ENCODE assay signal across 30 mouse cellular contexts in genomic region chr5:107510503-107510902, GRCm38 (mm10). TPM values are rescaled to one million over a fixed set of nuclear protein-coding genes. Genes with fewer than 3 reads are reported as not detected.
DNase-seq lines count a peak whose midpoint lies in the region; ATAC-seq and TF ChIP-seq lines count a peak whose summit lies in the region.
"Had no signal": no experiment of that assay in that cellular context is flagged by ENCODE, and none has a peak within 500 bp of the region (broad histone marks: within the 10 kb centered on the region; RNA-seq: fewer than 3 reads in every experiment).

No protein-coding gene starts in this region.

- DNase-seq in gastrocnemius, adult 18-20 months (ENCODE audit: low spot score), result peak; percentile 54
- DNase-seq in gastrocnemius, postnatal 10 days, result no peak
- peak; percentile 14 to 43 for DNase-seq in gastrocnemius, adult 8-10 months (ENCODE audit: low spot score in 2 of 2)
- DNase-seq in gastrocnemius, postnatal 25 days, result peak; percentile 36
- DNase-seq in heart, adult 8-10 months (ENCODE audit: low spot score), result no peak
- DNase-seq: adrenal gland, adult 2 months; adrenal gland, postnatal 14 days; B cell, adult 2 months; cerebellum, adult 11-12 months; cerebellum, adult 8-10 months; cerebellum, postnatal 14 days; heart, adult 2 months; kidney, adult 18-20 months had no signal

- H3K4me2 ChIP-seq in myocyte (ENCODE audit: low read depth), result no peak overlapping the region
- H3K4me2 ChIP-seq: embryonic facial prominence, embryonic 12.5 days; forebrain, embryonic 12.5 days; forebrain, embryonic 15.5 days; heart, embryonic 11.5 days; hindbrain, embryonic 12.5 days; hindbrain, embryonic 15.5 days; intestine, embryonic 15.5 days had no signal

- no peak overlapping the region for H3ac ChIP-seq in myocyte (ENCODE audit: control insufficient read depth, insufficient read length)

- no peaks in the 10 kb centered on the region for H3K36me3 ChIP-seq in myocyte (ENCODE audit: control insufficient read depth, insufficient read depth)
- H3K36me3 ChIP-seq: intestine, embryonic 15.5 days had no signal

- H3K4me3 ChIP-seq in myocyte, result no peak overlapping the region
- H3K4me3 ChIP-seq: embryonic facial prominence, embryonic 12.5 days; erythroblast, embryonic 14.5 days; forebrain, embryonic 12.5 days; forebrain, embryonic 15.5 days; heart, adult 2 months; hindbrain, embryonic 12.5 days; hindbrain, embryonic 15.5 days; intestine, embryonic 15.5 days had no signal

- TF ChIP-seq POLR2A in myocyte (IDR thresholded peaks at IDR 0.05; ENCODE audit: insufficient read length, low read depth), result no peak

- no peak for ATAC-seq in cerebellum, adult (ENCODE audit: insufficient number of reproducible peaks, low FRiP score, low TSS enrichment)
- ATAC-seq: forebrain, embryonic 15.5 days; intestine, embryonic 15.5 days; Patski had no signal

- no peaks in the 10 kb centered on the region for H3K79me2 ChIP-seq in myocyte (ENCODE audit: control insufficient read depth, insufficient read depth)

- H3K27me3 ChIP-seq in myocyte (ENCODE audit: control insufficient read depth, insufficient read depth, insufficient read length), result no peaks in the 10 kb centered on the region
- H3K27me3 ChIP-seq: CH12.LX; embryonic facial prominence, embryonic 12.5 days; forebrain, embryonic 12.5 days; forebrain, embryonic 15.5 days; hindbrain, embryonic 12.5 days; hindbrain, embryonic 15.5 days; intestine, embryonic 15.5 days; Patski had no signal

TF ChIP-seq in myocyte, 11 proteins besides CTCF, POLR2A, EP300 and RAD21:
- TF ChIP-seq CEBPB (IDR thresholded peaks at IDR 0.05; ENCODE audit: insufficient read depth, poor library complexity, severe bottlenecking) (no peak), POLR2AphosphoS2 (IDR thresholded peaks at IDR 0.05; ENCODE audit: insufficient read length, low read depth) (no peak), USF1 (IDR thresholded peaks at IDR 0.05; ENCODE audit: low read depth) (no peak), MAX (IDR thresholded peaks at IDR 0.05; ENCODE audit: low read depth) (no peak), MYOD1 (IDR thresholded peaks at IDR 0.05; ENCODE audit: control insufficient read depth in 1 of 3, insufficient read length in 2 of 3, low read depth in 2 of 3) (peak; percentile 91 to 98 (median 95)), REST (IDR thresholded peaks at IDR 0.05; ENCODE audit: insufficient read depth, insufficient read length) (no peak), MYOG (IDR thresholded peaks at IDR 0.05; ENCODE audit: control insufficient read depth in 1 of 3, insufficient read depth in 1 of 3, insufficient read length in 2 of 3, low read depth in 2 of 3) (peak in 2 of 3 experiments; percentile 83 to 92), TCF12 (IDR thresholded peaks at IDR 0.05; ENCODE audit: insufficient read depth, poor library complexity, severe bottlenecking) (peak; percentile 84), E2F4 (IDR thresholded peaks at IDR 0.05; ENCODE audit: insufficient read depth) (no peak), TCF3 (IDR thresholded peaks at IDR 0.05; ENCODE audit: insufficient read length, low read depth) (peak; percentile 74), SRF (IDR thresholded peaks at IDR 0.05; ENCODE audit: control insufficient read depth, insufficient read length, low read depth) (no peak)

RNA-seq across cellular contexts. Expression of gene Gm42669, which starts 3.1 kb away (rescaled TPM):
- total RNA-seq in gastrocnemius, adult 18-20 months (2021), result not detected
- total RNA-seq in gastrocnemius, postnatal 10 days (2021), result under 1 TPM in 1 of 2 experiments, not detected in 1; 0.18 TPM
- not detected for total RNA-seq in gastrocnemius, adult 8-10 months (2022)
- not detected for total RNA-seq in gastrocnemius, postnatal 25 days (2021)
- 0.02 TPM for polyA plus RNA-seq in myocyte (2012; fragmentation: generic; extraction: Trizol)
- total RNA-seq in heart, adult 8-10 months (2022), result under 1 TPM in 1 of 4 experiments, not detected in 3; 0.09 TPM
- total RNA-seq: adrenal gland, adult 2 months; adrenal gland, postnatal 14 days; adrenal gland, postnatal 4 days; heart, adult 2 months; hematopoietic stem cell, adult 5-6 weeks had no signal
- polyA plus RNA-seq: adrenal gland, adult 2 months had no signal

RNA-seq across cellular contexts. Expression of gene 1700028K03Rik, which starts 24.0 kb away (rescaled TPM):
- total RNA-seq in gastrocnemius, adult 18-20 months (2021), result under 1 TPM in 1 of 2 experiments, not detected in 1; 0.05 TPM
- under 1 TPM in 1 of 2 experiments, not detected in 1; 0.05 TPM for total RNA-seq in gastrocnemius, postnatal 10 days (2021)
- not detected for total RNA-seq in gastrocnemius, adult 8-10 months (2022)
- not detected for total RNA-seq in gastrocnemius, postnatal 25 days (2021)
- not detected for polyA plus RNA-seq in myocyte (2012; fragmentation: generic; extraction: Trizol)
- not detected for total RNA-seq in heart, adult 8-10 months (2022)
- total RNA-seq: adrenal gland, adult 2 months; adrenal gland, postnatal 14 days; CH12.LX; granulocyte monocyte progenitor cell, adult 5-6 weeks; heart, adult 2 months; heart, postnatal 25 days; hematopoietic stem cell, adult 5-6 weeks had no signal
- polyA plus RNA-seq: erythroblast, embryonic 14.5 days; G1E had no signal

Comparison
In these comparisons a context has a peak if more than half of its experiments do, and no peak if none do; other contexts are left out.
1. DNase-seq: peak in gastrocnemius, adult 18-20 months (single experiment), gastrocnemius, adult 8-10 months (2 of 2) and gastrocnemius, postnatal 25 days (single experiment); none in gastrocnemius, postnatal 10 days (single experiment) and heart, adult 8-10 months (single experiment).